Mouse (Mus musculus) G1E (cell line): ENCODE measurements around the gene Efna3.

Experiments used
- CTCF ChIP-seq: IDR thresholded peaks from 2 replicates; pipeline ENCODE4 v1.5.1; 2012; ENCODE audit warnings: low read depth, low read length, inconsistent platforms, mixed read lengths
- GATA1 ChIP-seq: IDR thresholded peaks from 2 replicates; pipeline ENCODE4 v1.6.1; 2012; ENCODE audit warnings: borderline replicate concordance, low read length, inconsistent platforms, mixed read lengths
- GATA2 ChIP-seq: IDR thresholded peaks from 2 replicates; pipeline ENCODE4 v1.6.1; 2012; ENCODE audit warnings: low read depth, low read length, inconsistent platforms, borderline replicate concordance
- POLR2AphosphoS5 ChIP-seq: IDR thresholded peaks from 2 replicates; pipeline ENCODE4 v1.6.1; 2012; ENCODE audit warnings: low read depth, low read length, inconsistent platforms; ENCODE audit not compliant: insufficient replicate concordance
- TAL1 ChIP-seq: conservative IDR thresholded peaks from 2 replicates; pipeline ENCODE4 v1.6.1; 2012; ENCODE audit warnings: low read depth, low read length, inconsistent platforms, mixed read lengths

- TF ChIP-seq GATA1 (no peak), CTCF (no peak), POLR2AphosphoS5 (no peak), TAL1 (no peak), GATA2 (no peak)
Observed at GRCm38 (mm10) chr3:89282291-89282643, 40.5 kb downstream of the Efna3 start.
